10 mouse cellular contexts compared by ENCODE assay signal in genomic region chr7:143395113-143395563, GRCm38 (mm10).
DNase-seq lines count a peak whose midpoint lies in the region; ATAC-seq lines count a peak whose summit lies in the region.
"Had no signal": no experiment of that assay in that cellular context is flagged by ENCODE, and none has a peak within 500 bp of the region (broad histone marks: within the 10 kb centered on the region; RNA-seq: fewer than 3 reads in every experiment).

No protein-coding gene starts in this region.

- no peak overlapping the region for H3K4me2 ChIP-seq in heart, embryonic 15.5 days
- H3K4me2 ChIP-seq: embryonic facial prominence, embryonic 13.5 days had no signal

- H3K36me3 ChIP-seq in heart, embryonic 15.5 days = no peaks in the 10 kb centered on the region
- H3K36me3 ChIP-seq: embryonic facial prominence, embryonic 13.5 days had no signal

- no peaks in the 10 kb centered on the region for H3K27me3 ChIP-seq in heart, embryonic 15.5 days
- H3K27me3 ChIP-seq: embryonic facial prominence, embryonic 13.5 days had no signal

- no peaks in the 10 kb centered on the region for H3K9me3 ChIP-seq in heart, embryonic 15.5 days (replicated peaks)

- peak; percentile 97 for DNase-seq in heart, adult 11 months
- no peak for DNase-seq in heart, adult 8-10 months (ENCODE audit: low spot score)
- DNase-seq in kidney, postnatal 14 days = peak; percentile 63
- peak; percentile 23 to 72 for DNase-seq in lung, postnatal 4 days
- DNase-seq in thymus, adult 18-20 months = no peak
- no peak for DNase-seq in c-Kit-positive CD71-positive TER-119-positive erythroid progenitor cells, embryonic 14.5 days (ENCODE audit: low spot score)
- DNase-seq: B cell, adult 2 months had no signal

- peaks cover 19% of the 10 kb centered on the region for H3K4me1 ChIP-seq in heart, embryonic 15.5 days (replicated peaks)

- no peak overlapping the region for H3K4me3 ChIP-seq in heart, embryonic 15.5 days
- H3K4me3 ChIP-seq: embryonic facial prominence, embryonic 13.5 days had no signal

- ATAC-seq in heart, embryonic 15.5 days (replicated peaks; ENCODE audit: insufficient number of reproducible peaks, insufficient read depth, low FRiP score, low read depth) = peak; percentile 81
- ATAC-seq in erythroblast, adult 5-6 weeks (replicated peaks; ENCODE audit: low FRiP score, poor library complexity, severe bottlenecking) = no peak

- no peak overlapping the region for H3K9ac ChIP-seq in heart, embryonic 15.5 days
- H3K9ac ChIP-seq: embryonic facial prominence, embryonic 13.5 days had no signal

- 13% methylated on average over 9 of the region's 9 CpGs for WGBS in heart, embryonic 15.5 days

- peak overlapping the region; percentile 69 for H3K27ac ChIP-seq in heart, embryonic 15.5 days
- H3K27ac ChIP-seq: embryonic facial prominence, embryonic 13.5 days had no signal

Comparison
In these comparisons a context has a peak if more than half of its experiments do, and no peak if none do; other contexts are left out.
1. DNase-seq: peak in heart, adult 11 months (single experiment), kidney, postnatal 14 days (single experiment) and lung, postnatal 4 days (2 of 2); none in heart, adult 8-10 months (single experiment), thymus, adult 18-20 months (0 of 2) and c-Kit-positive CD71-positive TER-119-positive erythroid progenitor cells, embryonic 14.5 days (single experiment).